Mouse (Mus musculus) stomach, embryonic 15.5 days (tissue): ENCODE results near the gene Zyg11b. TPM values are rescaled to one million over a fixed set of nuclear protein-coding genes. Genes with fewer than 3 reads are reported as not detected.

ENCODE experiments used
- ATAC-seq: fragments of 200-750 bp; cut with Nextera tagmentation; 2 replicates; pipeline ENCODE4 v1.8.0; 2017; ENCODE audit warnings: low read depth, moderate number of reproducible peaks, moderate TSS enrichment; ENCODE audit not compliant: insufficient read depth, low FRiP score
- H3K27ac ChIP-seq: fragments of 300-500 bp; sonication (generic); 2 replicates; pipeline ENCODE4 v1.5.1; 2015; ENCODE audit warnings: mild to moderate bottlenecking, inconsistent platforms
- H3K27me3 ChIP-seq: fragments of 300-500 bp; sonication (generic); replicated peaks from 2 replicates; pipeline ENCODE4 v1.6.1; 2015; ENCODE audit warnings: inconsistent platforms
- H3K36me3 ChIP-seq: fragments of 300-500 bp; sonication (generic); 2 replicates; pipeline ENCODE4 v1.6.1; 2015; ENCODE audit warnings: inconsistent platforms
- H3K4me1 ChIP-seq: fragments of 300-500 bp; sonication (generic); 2 replicates; pipeline ENCODE4 v1.6.1; 2015; ENCODE audit warnings: inconsistent platforms
- H3K4me2 ChIP-seq: fragments of 300-500 bp; sonication (generic); 2 replicates; pipeline ENCODE4 v1.6.1; 2015; ENCODE audit warnings: mild to moderate bottlenecking, inconsistent platforms
- H3K4me3 ChIP-seq: fragments of 300-500 bp; sonication (generic); replicated peaks from 2 replicates; pipeline ENCODE4 v1.5.1; 2015; ENCODE audit warnings: inconsistent platforms
- H3K9ac ChIP-seq: fragments of 300-500 bp; sonication (generic); 2 replicates; pipeline ENCODE4 v1.6.1; 2015; ENCODE audit warnings: inconsistent platforms
- H3K9me3 ChIP-seq: fragments of 300-500 bp; sonication (generic); 2 replicates; pipeline ENCODE4 v1.6.1; 2016; ENCODE audit warnings: inconsistent platforms
- WGBS: fragments of 180-500 bp; shearing (Covaris S2); methylation state at CpG from one replicate; pipeline ENCODE4 v1.1.7; 2015; 5-methylcytosine and 5-hydroxymethylcytosine counted together
- polyA plus RNA-seq: library from polyadenylated mRNA; unstranded; fragments of >200 nt; fragmentation: Nextera tagmentation; extraction: Ambion mirVana; gene quantifications from 2 replicates; pipeline ENCODE4 v1.2.1, GENCODE M21; 2015

The Zyg11b gene
- polyA plus RNA-seq, 1 experiment from 2014 or later, result 9.7 TPM

GRCm38 (mm10) chr4:108336765-108337164, 35.9 kb upstream of the Zyg11b start:
- H3K9ac ChIP-seq, result no peak overlapping the region
- H3K9me3 ChIP-seq, result no peaks in the 10 kb centered on the region
- peaks cover 13% of the 10 kb centered on the region for H3K36me3 ChIP-seq
- WGBS, result 73% methylated on average over 2 of the region's 2 CpGs
- H3K27ac ChIP-seq, result no peak overlapping the region
- H3K27me3 ChIP-seq, result no peaks in the 10 kb centered on the region
- no peak overlapping the region for H3K4me2 ChIP-seq
- no peak for ATAC-seq
- H3K4me3 ChIP-seq, result no peak overlapping the region
- peaks cover 10% of the 10 kb centered on the region for H3K4me1 ChIP-seq

- Histone ChIP-seq H3K9ac (no peak overlapping the region), H3K27ac (no peak overlapping the region), H3K9me3 (no peaks in the 10 kb centered on the region), H3K4me2 (no peak overlapping the region), H3K4me3 (no peak overlapping the region), H3K4me1 (peaks cover 10% of the 10 kb centered on the region), H3K36me3 (peaks cover 13% of the 10 kb centered on the region), H3K27me3 (no peaks in the 10 kb centered on the region)
- WGBS, result 82% methylated on average over 6 of the region's 6 CpGs
- ATAC-seq, result no peak
Observed at GRCm38 (mm10) chr4:108335413-108335812, 34.5 kb upstream of the Zyg11b start.

GRCm38 (mm10) chr4:108332041-108332440, 31.1 kb upstream of the Zyg11b start:
- Histone ChIP-seq H3K4me3 (no peak overlapping the region), H3K27ac (0 out of 2 replicates have a peak overlapping the region, but pooled peaks have one; percentile 54), H3K36me3 (peaks cover 5% of the 10 kb centered on the region), H3K9me3 (no peaks in the 10 kb centered on the region), H3K9ac (no peak overlapping the region), H3K4me1 (no peaks in the 10 kb centered on the region), H3K4me2 (no peak overlapping the region), H3K27me3 (no peaks in the 10 kb centered on the region)
- WGBS, result 71% methylated on average over 9 of the region's 9 CpGs
- ATAC-seq, result peak; percentile 24; the same call in 1 of the 2 replicates

- Histone ChIP-seq H3K4me3 (no peak overlapping the region), H3K9me3 (no peaks in the 10 kb centered on the region), H3K27ac (no peak overlapping the region), H3K4me2 (no peak overlapping the region), H3K9ac (no peak overlapping the region), H3K4me1 (no peaks in the 10 kb centered on the region), H3K36me3 (peaks cover 5% of the 10 kb centered on the region; the same call in 1 of the 2 replicates), H3K27me3 (no peaks in the 10 kb centered on the region)
- no peak for ATAC-seq
- WGBS, result 93% methylated on average over 6 of the region's 6 CpGs
Observed at GRCm38 (mm10) chr4:108329840-108330239, 28.9 kb upstream of the Zyg11b start.

- H3K4me3 ChIP-seq, result peak within 1 kb of the TSS; percentile 86
- H3K4me2 ChIP-seq, result peak within 1 kb of the TSS; percentile 61
- ATAC-seq, result peak; percentile 92
- no peaks in the 10 kb centered on the region for H3K9me3 ChIP-seq
- no peaks in the 10 kb centered on the region for H3K36me3 ChIP-seq
- H3K4me1 ChIP-seq, result no peaks in the 10 kb centered on the region
- WGBS, result under 1% methylated on average over 45 of the region's 45 CpGs
- peak within 1 kb of the TSS; percentile 94 for H3K27ac ChIP-seq
- no peaks in the 10 kb centered on the region for H3K27me3 ChIP-seq
- peak within 1 kb of the TSS; percentile 41; the same call in 1 of the 2 replicates for H3K9ac ChIP-seq
Observed at GRCm38 (mm10) chr4:108327730-108328484, 27.0 kb upstream of the Zyg11b start, which contains the start of gene Coa7. TSS of gene Coa7 (plus strand) at chr4:108328140.

- H3K4me3 ChIP-seq, result peak overlapping the region; percentile 86
- no peaks in the 10 kb centered on the region for H3K9me3 ChIP-seq
- no peak for ATAC-seq
- H3K27ac ChIP-seq, result peak overlapping the region; percentile 94
- no peaks in the 10 kb centered on the region for H3K27me3 ChIP-seq
- H3K4me1 ChIP-seq, result no peaks in the 10 kb centered on the region
- H3K4me2 ChIP-seq, result peak overlapping the region; percentile 58
- H3K9ac ChIP-seq, result no peak overlapping the region
- H3K36me3 ChIP-seq, result no peaks in the 10 kb centered on the region
- 39% methylated on average over 6 of the region's 6 CpGs for WGBS
Observed at GRCm38 (mm10) chr4:108327071-108327579, 26.2 kb upstream of the Zyg11b start.

GRCm38 (mm10) chr4:108323588-108323987, 22.7 kb upstream of the Zyg11b start:
- no peak for ATAC-seq
- Histone ChIP-seq H3K4me3 (no peak overlapping the region), H3K4me1 (no peaks in the 10 kb centered on the region), H3K4me2 (no peak overlapping the region), H3K27ac (no peak overlapping the region), H3K9ac (no peak overlapping the region), H3K9me3 (no peaks in the 10 kb centered on the region), H3K27me3 (no peaks in the 10 kb centered on the region), H3K36me3 (no peaks in the 10 kb centered on the region)
- 61% methylated on average over 5 of the region's 5 CpGs for WGBS

- no peak for ATAC-seq
- H3K27ac ChIP-seq, result no peak overlapping the region
- no peak overlapping the region for H3K4me3 ChIP-seq
- 71% methylated on average over 7 of the region's 7 CpGs for WGBS
- H3K36me3 ChIP-seq, result no peaks in the 10 kb centered on the region
- H3K9me3 ChIP-seq, result no peaks in the 10 kb centered on the region
- H3K9ac ChIP-seq, result no peak overlapping the region
- H3K4me2 ChIP-seq, result no peak overlapping the region
- H3K27me3 ChIP-seq, result no peaks in the 10 kb centered on the region
- no peaks in the 10 kb centered on the region for H3K4me1 ChIP-seq
Observed at GRCm38 (mm10) chr4:108320627-108321380, 19.9 kb upstream of the Zyg11b start.

- ATAC-seq, result no peak
- no peaks in the 10 kb centered on the region for H3K4me1 ChIP-seq
- H3K27me3 ChIP-seq, result no peaks in the 10 kb centered on the region
- WGBS, result 79% methylated on average over 6 of the region's 6 CpGs
- H3K4me3 ChIP-seq, result no peak overlapping the region
- H3K36me3 ChIP-seq, result no peaks in the 10 kb centered on the region
- no peak overlapping the region for H3K4me2 ChIP-seq
- no peak overlapping the region for H3K27ac ChIP-seq
- H3K9me3 ChIP-seq, result no peaks in the 10 kb centered on the region
- H3K9ac ChIP-seq, result no peak overlapping the region
Observed at GRCm38 (mm10) chr4:108319747-108320146, 18.9 kb upstream of the Zyg11b start.

- peak; percentile 50; the same call in 1 of the 2 replicates for ATAC-seq
- no peaks in the 10 kb centered on the region for H3K36me3 ChIP-seq
Observed at GRCm38 (mm10) chr4:108318649-108319615, 18.0 kb upstream of the Zyg11b start.

More at GRCm38 (mm10) chr4:108318649-108319615, 18.0 kb upstream of the Zyg11b start:
- Histone ChIP-seq H3K4me3 (no peak overlapping the region), H3K4me1 (no peaks in the 10 kb centered on the region), H3K9me3 (no peaks in the 10 kb centered on the region), H3K9ac (no peak overlapping the region), H3K4me2 (no peak overlapping the region), H3K27me3 (no peaks in the 10 kb centered on the region), H3K27ac (no peak overlapping the region)
- WGBS, result 42% methylated on average over 7 of the region's 8 CpGs
